Mouse (Mus musculus) heart, postnatal 0 days (tissue): Measurements from ENCODE around the gene Arl4c. TPM values are rescaled to one million over a fixed set of nuclear protein-coding genes. Genes with fewer than 3 reads are reported as not detected.
A peak's percentile ranks its signal among the peaks of the same experiment; 100 is the strongest.
"Not testable (repeated sequence)": the region's sequence is repeated elsewhere in the genome, so short reads cannot be mapped to it uniquely, and the experiment has no call there.

Experiments used
- ATAC-seq: fragments of 200-750 bp; cut with Nextera tagmentation; 2 replicates; pipeline ENCODE4 v1.8.0; 2017; ENCODE audit warnings: low read depth, moderate number of reproducible peaks, moderate library complexity; ENCODE audit not compliant: insufficient read depth
- DNase-seq: peaks from one replicate; pipeline ENCODE4 v3.0.0-alpha.2; 2016; ENCODE audit warnings: low spot score
- H3K27ac ChIP-seq: fragments of 300-500 bp; sonication (generic); 2 replicates; pipeline ENCODE4 v1.5.1; 2014; ENCODE audit warnings: low read depth, mild to moderate bottlenecking
- H3K27me3 ChIP-seq: fragments of 300-500 bp; sonication (generic); 2 replicates; pipeline ENCODE4 v1.6.1; 2014; ENCODE audit warnings: low read length, mixed read lengths; ENCODE audit not compliant: control insufficient read depth, insufficient read depth
- H3K36me3 ChIP-seq: fragments of 300-500 bp; sonication (generic); replicated peaks from 2 replicates; pipeline ENCODE4 v1.6.1; 2014; ENCODE audit warnings: low read length, mixed read lengths; ENCODE audit not compliant: control insufficient read depth, insufficient read depth
- H3K4me1 ChIP-seq: fragments of 300-500 bp; sonication (generic); 2 replicates; pipeline ENCODE4 v1.6.1; 2014; ENCODE audit warnings: antibody characterized with exemption; ENCODE audit not compliant: control insufficient read depth, insufficient read depth
- H3K4me2 ChIP-seq: fragments of 300-500 bp; sonication (generic); 2 replicates; pipeline ENCODE4 v1.6.1; 2014; ENCODE audit warnings: low read depth, mild to moderate bottlenecking, low read length, moderate library complexity
- H3K4me3 ChIP-seq: fragments of 300-500 bp; sonication (generic); 2 replicates; pipeline ENCODE4 v1.5.1; 2014; ENCODE audit warnings: low read depth, low read length
- H3K9ac ChIP-seq: fragments of 300-500 bp; sonication (generic); replicated peaks from 2 replicates; pipeline ENCODE4 v1.6.1; 2014; ENCODE audit warnings: low read depth, low read length, mixed read lengths
- H3K9me3 ChIP-seq: fragments of 300-500 bp; sonication (generic); replicated peaks from 2 replicates; pipeline ENCODE4 v1.6.1; 2016; ENCODE audit warnings: low read length; ENCODE audit not compliant: control insufficient read depth
- CTCF ChIP-seq: IDR thresholded peaks from 2 replicates; pipeline ENCODE4 v1.5.1; 2016; ENCODE audit warnings: antibody characterized with exemption, control low read depth, low read depth
- EP300 ChIP-seq: IDR thresholded peaks from 2 replicates; pipeline ENCODE4 v1.6.1; 2016; ENCODE audit warnings: antibody characterized with exemption, low read depth
- WGBS: fragments of 180-500 bp; shearing (Covaris S2); extraction: QIAGEN DNeasy Blood & Tissue Kit; methylation state at CpG from one replicate; pipeline ENCODE4 v1.1.7; 2014; 5-methylcytosine and 5-hydroxymethylcytosine counted together
- polyA plus RNA-seq: library from polyadenylated mRNA; unstranded; fragments of >200 nt; fragmentation: Nextera tagmentation; extraction: Ambion mirVana; gene quantifications from 2 replicates; pipeline ENCODE4 v1.2.1, GENCODE M21; 2015
- total RNA-seq: library from RNA; depleted of rRNA; stranded (reverse); fragments of >200 nt; gene quantifications from 2 replicates; pipeline ENCODE4 v1.2.3, GENCODE M21; 2014; ENCODE audit warnings: low replicate concordance

Gene Arl4c
- total and polyA plus RNA-seq, 2 experiments from 2014 or later: 6.2 to 20.9 TPM

GRCm38 (mm10) chr1:88641194-88641593 lies 60.8 kb downstream of the Arl4c start:
- no peak overlapping the region for H3K4me3 ChIP-seq
- no peak overlapping the region for H3K4me2 ChIP-seq
- DNase-seq (no peak), ATAC-seq (no peak)
- 85% methylated on average over 3 of the region's 3 CpGs for WGBS
- H3K4me1 ChIP-seq: peaks cover 16% of the 10 kb centered on the region
- H3K9ac ChIP-seq: no peak overlapping the region
- H3K9me3 ChIP-seq: no peaks in the 10 kb centered on the region
- H3K27ac ChIP-seq: no peak overlapping the region
- TF ChIP-seq CTCF (no peak), EP300 (no peak)
- H3K36me3 ChIP-seq: no peaks in the 10 kb centered on the region
- no peaks in the 10 kb centered on the region for H3K27me3 ChIP-seq

GRCm38 (mm10) chr1:88639432-88640281 lies 62.4 kb downstream of the Arl4c start:
- Histone ChIP-seq H3K36me3 (no peaks in the 10 kb centered on the region), H3K4me3 (no peak overlapping the region), H3K4me2 (no peak overlapping the region), H3K4me1 (peaks cover 20% of the 10 kb centered on the region), H3K9ac (no peak overlapping the region), H3K27me3 (no peaks in the 10 kb centered on the region), H3K9me3 (no peaks in the 10 kb centered on the region), H3K27ac (no peak overlapping the region)
- ATAC-seq (peak; percentile 42; the same call in 1 of the 2 replicates), DNase-seq (no peak)
- WGBS: 17% methylated on average over 10 of the region's 10 CpGs
- TF ChIP-seq EP300 (no peak), CTCF (no peak)

GRCm38 (mm10) chr1:88638622-88639021 lies 63.4 kb downstream of the Arl4c start:
- H3K27ac ChIP-seq: no peak overlapping the region
- ATAC-seq (no peak), DNase-seq (no peak)
- no peaks in the 10 kb centered on the region for H3K9me3 ChIP-seq
- H3K4me2 ChIP-seq: no peak overlapping the region
- H3K4me1 ChIP-seq: peaks cover 20% of the 10 kb centered on the region
- H3K27me3 ChIP-seq: no peaks in the 10 kb centered on the region
- TF ChIP-seq EP300: no peak
- no peak for TF ChIP-seq CTCF
- H3K9ac ChIP-seq: no peak overlapping the region
- WGBS: 73% methylated on average over 4 of the region's 4 CpGs
- H3K4me3 ChIP-seq: no peak overlapping the region
- no peaks in the 10 kb centered on the region for H3K36me3 ChIP-seq

GRCm38 (mm10) chr1:88636579-88637161 lies 65.4 kb downstream of the Arl4c start:
- not testable (repeated sequence) for H3K36me3 ChIP-seq, H3K4me3 ChIP-seq, DNase-seq, H3K4me2 ChIP-seq, H3K27me3 ChIP-seq, H3K27ac ChIP-seq, ATAC-seq, H3K9me3 ChIP-seq, H3K9ac ChIP-seq
- WGBS: 50% methylated on average over 2 of the region's 2 CpGs
- peaks cover 20% of the 10 kb centered on the region for H3K4me1 ChIP-seq

DNA sequence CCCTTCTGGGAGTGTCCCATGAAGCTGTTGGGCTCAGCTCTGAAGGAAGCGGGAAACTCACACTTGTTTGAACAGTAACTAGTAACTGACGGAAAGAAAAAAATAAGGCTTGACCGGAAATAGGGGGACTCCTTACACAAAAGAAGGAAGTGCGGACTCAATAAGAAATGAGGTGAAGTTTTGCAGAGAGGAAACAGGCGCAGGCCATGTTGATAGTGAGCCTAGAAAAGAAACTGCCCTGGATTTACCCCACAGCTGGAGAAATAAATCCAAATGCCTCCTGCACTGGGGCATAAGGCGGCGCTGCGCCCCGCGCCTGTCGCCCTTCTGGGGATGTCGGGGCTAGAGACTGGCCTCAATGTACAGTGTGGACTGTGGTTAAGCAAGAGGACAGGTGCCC lies 66.4 kb downstream of the Arl4c start:
- Histone ChIP-seq H3K4me2 (no peak overlapping the region), H3K4me3 (no peak overlapping the region), H3K9ac (no peak overlapping the region), H3K27me3 (no peaks in the 10 kb centered on the region), H3K4me1 (peaks cover 20% of the 10 kb centered on the region), H3K9me3 (no peaks in the 10 kb centered on the region), H3K36me3 (no peaks in the 10 kb centered on the region), H3K27ac (peak overlapping the region; percentile 69)
- DNase-seq (peak; percentile 74), ATAC-seq (peak; percentile 64)
- TF ChIP-seq CTCF: no peak
- TF ChIP-seq EP300: peak; percentile 81
- 68% methylated on average over 12 of the region's 12 CpGs for WGBS
